Mouse (Mus musculus): Measurements from ENCODE around the gene Itgb3bp.
A peak's percentile ranks its signal among the peaks of the same experiment; 100 is the strongest.

Itgb3bp gene

DNA sequence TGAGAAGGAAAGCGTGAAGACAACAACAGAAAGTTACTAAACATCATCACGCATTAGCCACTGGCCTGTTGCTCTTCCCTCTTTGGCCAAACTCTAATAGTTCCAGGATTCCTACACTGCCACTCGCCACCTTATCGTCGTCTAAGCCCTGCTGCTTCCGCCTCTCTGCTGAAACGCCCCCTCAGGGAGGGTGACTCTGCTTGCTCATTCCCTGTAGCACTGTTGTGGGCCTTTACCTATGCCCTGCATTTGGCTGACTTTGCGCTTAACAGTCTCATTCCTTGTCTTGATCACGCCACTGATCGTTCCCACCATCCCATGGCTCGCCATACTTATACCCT is 1.6 kb upstream of the Itgb3bp start:
- DNase-seq = no peak

DNA sequence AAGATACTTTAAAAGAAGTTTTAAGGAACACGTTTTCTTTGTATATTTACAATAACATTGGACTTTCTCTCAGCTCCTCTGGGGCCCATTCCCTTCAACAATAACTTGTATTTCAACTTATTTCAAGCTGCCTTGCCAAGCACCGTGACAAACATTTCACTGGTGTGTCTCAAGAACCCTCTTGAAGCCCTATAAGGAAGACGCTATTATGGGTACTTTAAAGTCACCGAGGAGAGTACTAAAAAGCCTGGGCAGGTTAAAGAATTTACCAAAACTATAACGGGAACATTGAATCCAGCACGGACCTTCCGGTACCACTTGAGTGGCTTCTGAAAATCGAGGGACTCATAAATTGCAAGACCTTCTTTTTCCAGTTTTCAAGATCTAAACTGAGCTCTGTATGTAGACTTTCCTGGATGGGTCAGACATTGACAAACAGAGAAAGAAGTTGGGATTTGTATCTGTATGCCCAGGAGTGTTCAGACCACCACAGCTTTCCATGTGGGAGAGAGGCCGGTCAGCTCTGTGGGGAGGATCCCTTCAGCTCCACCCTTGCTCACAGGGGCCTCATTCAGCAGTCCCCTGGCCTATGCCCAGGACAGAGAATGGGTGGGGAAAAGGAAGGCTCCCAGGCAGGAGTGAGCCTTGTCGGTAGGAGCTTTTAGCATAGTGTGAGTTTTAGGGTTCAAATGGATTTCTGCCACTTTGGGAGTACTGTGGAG is 1.1 kb upstream of the Itgb3bp start:
- DNase-seq = no peak

DNA sequence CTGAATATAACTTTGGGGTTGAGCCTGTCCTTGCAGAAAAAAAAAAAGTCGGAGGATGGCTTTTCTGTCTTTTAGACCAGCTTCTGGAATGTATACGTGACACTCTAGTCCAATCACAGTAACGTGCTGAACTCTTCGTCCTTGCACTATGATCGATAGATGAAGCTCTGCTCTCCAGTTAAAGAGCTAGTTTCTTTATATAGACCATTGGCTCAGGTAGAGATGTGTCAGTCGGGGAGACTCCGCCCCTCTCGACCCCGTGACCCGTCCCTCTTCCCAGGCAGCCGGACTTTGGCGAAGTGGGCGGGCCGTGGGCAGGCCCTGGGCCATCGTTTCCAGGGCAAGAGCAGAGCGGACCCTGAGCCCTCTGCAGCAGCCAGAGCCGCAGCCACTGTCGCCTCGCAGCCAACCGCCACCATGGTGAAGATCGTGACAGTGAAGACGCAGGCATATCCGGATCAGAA is 432 bp downstream of the Itgb3bp start, which contains the start of gene Pgm1:
TSS of gene Pgm1 (plus strand) at position 266 of the 464 bp plus-strand sequence.
- peak; percentile 94 for DNase-seq

DNA sequence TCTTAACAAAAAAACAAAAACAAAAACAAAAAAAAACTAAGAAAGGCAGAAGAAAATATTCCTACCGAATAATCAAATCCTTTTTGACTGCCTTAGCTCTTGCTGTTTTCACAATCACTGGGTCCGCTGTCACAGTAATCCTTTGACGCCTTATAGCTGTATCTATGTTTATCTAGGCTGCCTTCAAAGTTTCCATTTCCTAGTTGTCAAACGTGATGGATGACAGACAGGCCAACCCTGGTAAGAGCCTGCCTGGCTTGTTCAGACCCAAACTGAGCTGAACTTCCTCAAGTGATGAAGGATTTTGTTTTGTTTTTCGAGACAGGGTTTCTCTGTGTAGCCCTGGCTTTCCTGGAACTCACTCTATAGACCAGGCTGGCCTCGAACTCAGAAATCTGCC is 1.1 kb downstream of the Itgb3bp start:
- DNase-seq = no peak

DNA sequence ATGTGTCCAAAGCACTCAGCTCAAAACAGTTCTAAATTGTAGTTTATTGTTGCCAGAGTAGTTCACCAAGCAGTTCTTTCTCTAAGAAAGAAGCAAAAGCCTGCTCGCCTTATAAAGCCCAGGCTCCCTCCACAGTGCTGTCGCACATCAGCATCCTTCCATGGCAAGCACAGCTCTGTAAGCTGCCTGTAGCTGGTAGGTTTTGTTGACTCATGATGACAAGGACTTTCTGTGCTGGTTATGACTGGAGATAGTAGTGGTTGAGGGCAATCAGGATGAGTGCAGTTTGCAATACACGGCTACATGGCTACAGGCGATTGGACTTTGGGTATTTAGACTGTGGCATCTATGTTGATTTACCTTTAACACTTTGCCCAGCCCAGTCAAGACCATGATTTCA is 3.2 kb downstream of the Itgb3bp start:
- no peak for DNase-seq

DNA sequence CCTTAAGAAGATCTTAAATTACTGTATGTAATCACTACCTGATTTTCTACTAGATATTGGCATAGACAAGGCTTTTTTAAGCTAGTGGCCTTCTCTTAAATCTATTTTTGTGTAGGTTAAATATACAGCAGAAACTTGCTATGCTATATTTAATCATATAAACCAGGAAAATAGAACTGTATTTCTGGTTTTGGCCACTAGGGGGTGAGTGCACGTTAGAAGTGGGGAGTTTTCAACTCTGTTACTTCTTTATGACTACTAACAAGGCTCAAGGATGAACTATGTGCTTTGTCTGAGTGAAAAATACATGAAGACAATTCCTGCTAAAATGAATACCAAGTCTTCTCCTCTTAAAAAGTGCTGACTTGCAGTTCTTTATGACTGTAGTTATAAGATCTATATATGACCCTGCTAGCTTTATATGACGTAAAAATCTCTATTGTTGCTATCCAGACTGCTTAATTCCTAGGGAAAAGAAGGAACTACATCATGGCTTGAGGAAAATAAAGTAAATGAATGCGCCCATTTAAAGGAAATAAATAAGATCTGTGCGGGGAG is 15.6 kb downstream of the Itgb3bp start:
- no peak for DNase-seq

DNA sequence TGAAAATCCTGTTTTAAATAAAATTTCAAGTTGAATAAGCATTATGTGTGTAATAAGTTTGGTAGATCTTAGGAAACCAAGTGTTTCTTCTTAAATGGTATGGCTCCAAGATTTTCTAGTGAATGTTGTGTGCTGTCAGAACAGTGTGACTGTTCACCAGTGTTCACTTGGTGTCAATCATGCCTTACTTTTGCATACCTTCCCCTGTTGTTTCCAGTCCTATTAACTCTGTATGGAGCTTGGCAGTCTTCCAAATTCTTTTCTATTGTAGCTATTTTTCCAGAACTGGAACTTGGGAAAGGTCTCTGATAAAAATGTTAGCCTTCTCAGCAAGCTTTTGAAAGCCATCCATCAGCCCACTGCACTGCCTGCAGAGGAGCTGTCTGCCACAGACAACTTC is 47.2 kb downstream of the Itgb3bp start:
- DNase-seq = no peak

DNA sequence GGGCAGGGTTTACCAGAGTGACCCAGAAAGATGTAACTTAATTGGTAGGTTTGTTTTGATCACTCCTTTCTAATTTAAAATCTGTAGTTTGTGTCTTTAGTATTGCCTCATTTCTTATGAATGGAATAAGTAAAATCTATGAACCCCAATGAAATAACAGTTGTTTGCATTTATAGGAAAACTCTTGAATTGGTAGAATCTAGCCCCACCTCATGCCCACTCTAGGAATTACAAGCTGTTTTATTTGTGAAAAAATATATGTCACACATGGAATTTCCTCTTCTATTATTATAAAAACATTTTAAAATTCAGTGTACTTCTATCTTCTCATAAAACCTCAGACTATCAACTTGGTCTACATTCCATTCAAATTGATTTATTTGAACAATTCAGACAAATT is 47.7 kb downstream of the Itgb3bp start:
- DNase-seq = no peak

DNA sequence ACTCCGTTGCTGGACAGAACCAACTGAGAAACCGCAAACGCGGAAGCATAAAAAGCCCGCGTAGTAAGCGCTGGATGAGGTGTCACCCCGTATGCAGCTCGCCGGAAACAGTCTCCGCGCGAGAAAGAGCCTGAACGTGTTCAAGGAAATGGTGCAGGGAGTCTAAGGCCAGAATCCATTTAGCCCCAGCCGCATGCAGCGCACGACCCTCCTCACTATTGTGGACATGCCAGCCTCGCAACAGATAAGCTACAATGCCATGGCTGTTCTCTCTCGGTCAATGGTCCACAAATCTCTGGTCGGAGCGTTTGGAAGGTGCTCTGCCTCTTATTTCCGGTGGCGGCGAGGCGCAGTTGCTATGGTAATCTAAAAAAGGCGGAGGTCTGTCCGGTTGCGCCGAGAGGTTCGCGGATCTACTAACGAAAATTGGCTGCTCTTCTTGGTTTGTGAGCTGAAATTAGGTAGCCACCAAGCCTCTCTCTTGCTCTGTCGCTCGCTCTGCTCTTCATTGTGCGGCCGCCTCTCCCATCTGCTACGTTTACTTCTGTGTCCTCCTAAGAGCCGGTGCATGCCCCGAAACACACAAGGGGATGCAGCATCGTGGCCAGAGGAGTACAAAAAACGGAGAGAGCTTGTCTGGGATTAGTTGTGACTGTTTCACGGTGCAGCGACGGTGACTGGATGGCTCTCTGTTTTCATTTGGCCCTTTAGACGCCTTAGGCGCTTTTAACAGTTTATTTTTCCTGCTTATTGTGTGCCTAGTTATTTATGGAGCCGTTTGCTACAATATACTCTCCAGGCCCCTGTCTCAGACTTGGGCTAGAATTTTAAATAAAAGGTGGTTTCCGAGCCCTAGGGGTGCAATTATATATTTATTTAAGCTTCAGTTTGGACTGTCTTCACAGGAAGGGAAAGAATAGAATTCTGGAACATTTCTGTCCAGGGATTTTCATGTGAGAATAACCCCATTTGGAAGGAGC is 100.2 kb downstream of the Itgb3bp start, which contains the start of gene Efcab7:
TSS of gene Efcab7 (plus strand) at position 105 of the 980 bp plus-strand sequence.
- DNase-seq = peak; percentile 79

DNA sequence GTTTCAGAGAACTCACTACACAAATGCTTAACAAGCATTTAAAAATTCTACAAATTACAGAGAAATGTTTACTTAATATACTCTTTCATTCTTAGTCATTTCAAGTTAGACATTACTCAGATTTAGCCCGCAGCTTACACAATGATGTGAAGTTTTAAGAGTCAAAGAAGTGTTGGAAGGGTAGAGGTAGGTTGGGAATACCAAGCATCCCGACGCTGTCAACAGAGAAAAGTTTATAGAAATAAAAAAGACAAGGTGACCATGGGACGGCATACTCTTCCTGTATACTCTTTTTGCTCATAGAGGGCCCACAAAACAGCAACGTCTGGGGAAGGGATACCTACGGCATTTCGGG is 100.9 kb downstream of the Itgb3bp start:
- DNase-seq = no peak

DNA sequence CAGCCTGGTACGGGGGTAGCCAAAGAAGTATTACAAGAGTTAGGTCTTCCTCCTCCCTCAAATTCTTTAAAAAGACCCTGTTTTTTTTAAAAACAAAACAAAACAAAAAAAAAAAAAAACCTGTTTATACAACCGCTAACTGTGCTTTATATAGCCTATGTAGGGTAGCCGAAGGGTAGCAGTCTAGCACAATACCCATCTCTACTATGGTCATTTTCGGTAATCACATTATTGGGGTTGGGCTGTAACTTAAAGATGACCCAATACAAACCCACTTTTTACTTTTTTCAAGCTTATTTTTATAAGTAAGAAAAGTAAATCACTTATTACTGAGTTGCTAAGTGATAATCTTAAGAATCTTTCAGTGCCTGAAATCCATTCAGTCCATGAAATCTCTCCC is 101.3 kb downstream of the Itgb3bp start:
- no peak for DNase-seq

DNA sequence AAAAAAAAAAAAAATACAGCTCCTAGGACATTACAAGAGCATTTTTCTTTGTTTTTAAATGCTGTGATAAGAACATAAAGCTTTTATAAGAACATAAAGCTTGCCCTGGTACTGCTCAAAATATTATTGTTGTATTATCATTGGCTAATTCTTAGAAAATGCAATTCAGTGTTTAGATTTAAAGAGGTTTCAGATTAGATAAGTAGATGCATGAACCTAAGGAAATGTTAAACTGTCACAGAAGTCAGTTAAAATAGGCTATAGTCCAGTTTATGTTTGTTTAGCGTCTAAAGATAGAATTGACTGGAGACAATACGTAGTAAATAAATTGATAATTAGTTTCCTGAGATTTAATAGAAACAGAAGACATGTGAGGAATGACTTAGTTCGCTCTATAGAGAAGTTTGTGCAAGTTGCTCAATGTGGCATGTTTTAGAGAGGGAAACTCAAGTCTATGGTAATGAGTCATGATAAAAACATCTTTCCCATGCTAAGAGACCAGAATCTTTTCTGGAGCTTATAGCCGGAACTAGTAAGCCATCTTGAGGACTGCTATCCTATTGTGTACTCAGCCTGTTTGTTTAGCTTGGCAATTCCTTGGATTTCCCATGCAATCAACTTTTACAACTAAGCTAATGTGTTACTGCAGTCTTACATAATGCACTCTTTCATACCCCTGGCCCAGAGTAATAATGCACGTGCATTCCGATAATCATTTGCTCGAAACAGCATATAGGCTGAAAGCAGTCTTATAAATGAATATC is 112.7 kb downstream of the Itgb3bp start:
- DNase-seq = no peak

DNA sequence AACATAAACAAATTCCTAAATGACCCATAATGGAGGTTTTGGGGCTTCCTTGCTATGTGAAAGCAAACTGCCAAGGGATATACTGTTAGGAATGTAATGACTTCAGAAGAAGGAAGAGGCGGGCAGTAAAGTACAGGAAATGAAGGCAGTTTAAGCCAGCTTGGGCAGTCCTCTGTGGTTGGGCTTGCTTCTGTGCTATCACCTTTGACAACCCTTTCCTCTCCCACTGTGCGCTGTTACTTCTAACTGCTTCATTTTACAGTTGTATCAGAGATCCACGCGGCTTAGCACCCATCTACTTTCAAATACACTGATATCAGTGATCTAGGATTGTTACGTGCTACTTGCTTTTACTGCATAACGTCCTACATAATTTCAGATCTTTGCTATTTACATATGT is 137.2 kb downstream of the Itgb3bp start:
- no peak for DNase-seq

DNA sequence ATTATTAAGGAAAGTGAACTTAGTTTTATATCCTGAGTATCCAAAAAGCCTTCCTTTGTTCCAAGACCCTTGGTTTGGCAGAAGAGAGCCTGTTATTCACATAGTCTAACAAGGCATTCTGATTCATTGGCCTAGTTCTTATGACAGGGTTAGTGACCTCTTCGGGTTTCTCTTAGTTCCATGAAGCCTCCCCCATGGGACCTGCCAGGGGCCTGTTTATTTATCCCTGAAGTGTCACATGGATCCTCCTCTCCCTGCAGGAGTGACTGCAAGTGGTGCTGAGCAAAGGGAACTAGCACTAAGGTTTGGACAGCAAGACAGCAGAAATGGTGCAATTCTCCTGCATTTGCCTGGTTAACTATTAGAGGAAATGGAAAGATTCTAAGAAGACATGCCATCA is 156.6 kb downstream of the Itgb3bp start:
- DNase-seq = peak; percentile 25

DNA sequence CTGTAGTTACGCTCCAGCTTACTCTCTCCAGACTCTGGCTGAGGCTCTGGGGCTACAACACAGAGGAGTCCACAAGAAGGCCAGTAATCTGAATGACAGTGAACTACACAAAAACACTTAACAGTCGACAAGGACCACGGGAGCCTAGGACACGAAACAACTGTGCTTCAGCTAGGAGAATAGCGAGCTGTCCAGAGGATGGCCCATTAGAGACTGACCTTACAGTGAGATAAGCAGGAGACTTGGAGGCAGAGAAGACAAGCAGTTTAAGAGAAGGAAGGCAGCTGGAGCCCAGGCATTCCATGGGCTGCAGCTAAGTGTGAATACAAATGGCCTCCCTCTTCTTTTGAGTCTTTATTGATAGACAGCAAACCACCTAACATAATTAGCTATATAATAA is 159.1 kb downstream of the Itgb3bp start:
- DNase-seq = no peak

DNA sequence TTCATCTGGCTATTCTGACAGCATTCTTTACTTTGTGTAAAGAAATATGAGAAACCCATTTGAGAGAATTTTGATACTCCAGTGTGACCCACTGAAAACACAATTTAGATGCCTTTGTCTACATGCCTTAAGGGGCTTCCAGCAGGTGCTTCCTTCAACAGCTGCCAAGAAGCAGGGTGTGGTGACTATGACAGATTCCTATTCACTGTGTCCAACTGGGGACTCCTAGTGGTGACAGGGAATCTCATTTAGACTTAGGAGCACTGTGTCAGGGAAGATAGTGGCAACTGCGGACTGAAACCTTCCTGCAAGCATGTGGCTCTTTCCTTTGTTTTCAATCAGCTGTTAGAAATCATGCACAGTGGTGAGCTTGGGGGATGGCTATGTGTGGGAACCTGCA is 162.9 kb downstream of the Itgb3bp start:
- DNase-seq = peak; percentile 19

DNA sequence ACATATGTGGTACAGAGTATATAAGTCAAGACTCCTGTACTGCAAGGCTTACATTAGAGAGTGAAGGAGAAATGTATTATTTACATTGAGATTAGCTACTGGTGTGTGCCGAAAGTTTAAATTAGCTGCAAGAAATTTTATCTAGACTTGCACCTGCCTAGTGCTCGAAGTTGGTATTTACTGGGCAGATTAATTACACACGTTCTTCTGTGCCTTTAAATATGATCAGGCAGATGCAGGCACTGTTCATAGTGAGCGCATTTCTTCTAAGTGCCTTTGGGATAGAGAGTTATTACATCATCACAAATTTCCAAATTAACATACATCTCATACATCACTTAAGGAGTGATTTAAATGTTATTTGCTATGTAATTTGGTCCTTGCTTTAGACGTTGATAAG is 163.3 kb downstream of the Itgb3bp start:
- DNase-seq = no peak

DNA sequence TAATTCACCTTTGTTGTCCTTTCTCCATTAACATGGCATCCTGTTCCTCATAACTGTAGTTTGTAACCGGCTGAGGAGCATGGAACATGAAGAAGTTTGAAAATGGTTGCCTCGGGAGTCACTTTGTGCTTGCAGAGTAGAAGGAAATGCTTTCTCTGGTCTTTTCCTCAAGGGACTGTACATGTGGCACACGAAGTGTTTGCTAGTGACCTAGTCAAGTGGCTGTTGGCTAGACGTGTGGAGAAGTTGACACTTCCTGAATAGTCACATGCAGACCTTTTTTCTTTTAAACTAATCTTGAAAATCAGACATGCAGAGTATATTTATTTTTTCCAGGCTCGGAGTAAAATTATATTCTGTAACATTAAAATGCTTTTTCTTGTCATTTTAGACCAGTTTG is 177.2 kb downstream of the Itgb3bp start:
- DNase-seq = no peak

DNA sequence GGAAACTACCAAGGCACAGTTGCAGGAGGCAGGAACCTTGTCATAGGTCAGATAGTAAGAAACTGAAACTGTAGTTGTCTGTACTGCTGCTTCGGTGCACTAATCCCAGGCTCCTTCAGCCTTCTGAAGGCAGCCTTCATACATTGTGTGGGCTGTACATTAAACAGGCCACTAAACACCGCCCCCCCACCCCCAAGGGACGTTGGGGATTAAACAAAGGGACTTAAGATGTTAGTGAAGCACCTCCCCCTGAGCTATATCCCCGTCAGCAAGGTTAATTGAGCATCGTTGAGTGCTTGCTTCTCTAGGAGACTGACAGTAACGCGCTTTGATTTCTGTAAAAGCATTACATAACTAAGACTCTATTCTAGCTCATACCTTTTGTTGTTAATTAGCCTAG is 189.8 kb downstream of the Itgb3bp start:
- no peak for DNase-seq

DNA sequence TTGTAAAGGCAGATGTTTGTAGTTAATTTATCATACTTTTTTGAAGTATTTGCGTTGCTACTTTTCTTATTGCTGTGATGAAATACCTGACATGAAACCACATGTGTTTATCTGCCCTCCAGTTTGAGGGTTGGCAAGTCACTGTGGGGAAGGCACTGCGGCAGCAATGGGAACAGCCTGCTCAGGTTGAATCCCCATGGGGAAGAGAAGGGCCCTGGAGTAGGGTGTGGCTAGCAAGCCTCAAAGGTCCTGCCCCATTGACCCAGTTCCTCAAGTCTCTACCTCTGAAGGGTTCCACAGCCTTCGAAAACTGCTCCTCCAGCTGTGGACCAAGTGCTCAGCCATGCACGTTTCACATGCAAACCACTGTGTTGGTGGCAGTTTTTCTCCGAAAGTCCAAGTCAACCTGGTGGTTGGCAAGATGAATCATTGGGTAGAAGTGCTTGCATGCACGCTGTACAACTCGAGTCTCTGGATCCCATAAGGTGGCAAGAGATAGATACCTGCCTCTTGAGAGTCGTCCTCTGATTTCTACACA is 203.6 kb downstream of the Itgb3bp start:
- no peak for DNase-seq

DNA sequence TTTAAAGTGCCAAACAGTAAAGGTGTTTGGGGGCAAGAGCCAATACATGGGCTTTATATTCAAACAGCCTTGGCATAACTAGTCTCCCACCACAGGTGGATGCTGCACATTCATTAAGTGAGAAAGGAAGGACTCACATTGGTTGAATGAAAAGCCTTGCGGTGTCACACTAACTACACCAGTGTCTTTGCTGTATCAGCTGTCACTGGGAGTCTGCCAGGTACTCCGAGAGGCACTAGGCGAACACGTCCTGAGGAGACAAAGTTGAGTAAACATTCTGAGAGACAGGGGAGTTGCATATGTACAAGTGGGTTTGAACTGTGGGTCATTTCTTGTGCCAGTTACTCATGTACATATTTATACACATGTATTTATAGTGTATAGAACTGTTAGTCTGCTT is 205.3 kb downstream of the Itgb3bp start:
- DNase-seq = no peak

DNA sequence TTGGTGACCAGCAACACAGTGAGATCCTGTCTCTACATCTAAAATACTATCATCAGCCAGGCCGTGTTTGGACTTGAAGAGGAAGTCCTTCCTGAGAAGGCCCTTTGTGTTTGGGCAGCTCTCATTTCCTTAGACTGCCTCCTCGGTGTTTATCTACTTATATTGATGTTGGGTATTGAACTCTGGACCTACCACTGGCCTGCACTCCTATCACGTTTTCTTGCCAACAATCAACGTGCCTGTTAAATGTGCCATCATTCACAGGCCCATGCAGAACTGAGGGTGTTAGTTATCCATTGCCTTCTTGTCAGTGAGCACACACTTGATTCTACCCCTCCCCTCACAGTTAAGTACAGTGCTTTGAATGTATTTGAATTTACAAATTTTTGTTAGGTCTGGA is 211.7 kb downstream of the Itgb3bp start:
- DNase-seq = no peak
